Mouse (Mus musculus) adrenal gland, adult 8-10 months (tissue): ENCODE data around the gene Naa40. TPM values are rescaled to one million over a fixed set of nuclear protein-coding genes. Genes with fewer than 3 reads are reported as not detected.

Experiments used
- DNase-seq: peaks from one replicate; pipeline ENCODE4 v3.0.0; 2022
- total RNA-seq, 4 experiments: library from RNA; stranded (reverse); gene quantifications; 2 replicates each; pipeline ENCODE4 v1.2.4; 2022

Naa40 gene
- total RNA-seq, 4 experiments from 2014 or later: 20.9 to 27.4 (median 24.4) TPM

GRCm38 (mm10) chr19:7265478-7266191 lies 24.7 kb upstream of the Naa40 start:
- DNase-seq: no peak

GRCm38 (mm10) chr19:7264766-7265331 lies 23.9 kb upstream of the Naa40 start:
- no peak for DNase-seq

GRCm38 (mm10) chr19:7264088-7264765 lies 23.2 kb upstream of the Naa40 start:
- no peak for DNase-seq

GRCm38 (mm10) chr19:7262592-7262991 lies 21.6 kb upstream of the Naa40 start:
- DNase-seq: no peak

DNA sequence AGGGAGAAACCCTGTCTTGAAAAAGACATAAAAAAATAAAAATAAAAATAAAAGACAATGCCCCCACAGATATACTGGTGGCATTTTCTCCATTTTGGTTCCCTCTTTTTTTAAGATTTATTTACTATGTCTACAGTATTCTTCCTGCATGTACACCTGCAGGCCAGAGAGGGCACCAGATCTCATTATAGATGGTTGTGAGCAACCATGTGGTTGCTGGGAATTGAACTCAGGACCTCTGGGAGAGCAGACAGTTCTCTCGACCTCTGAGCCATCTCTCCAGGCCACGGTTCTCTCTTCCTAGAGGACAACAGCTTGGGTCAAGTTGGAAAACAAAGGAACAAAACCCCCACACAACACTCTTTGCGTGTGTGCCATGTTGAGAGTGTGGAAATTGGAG lies 21.0 kb upstream of the Naa40 start:
- DNase-seq: no peak

DNA sequence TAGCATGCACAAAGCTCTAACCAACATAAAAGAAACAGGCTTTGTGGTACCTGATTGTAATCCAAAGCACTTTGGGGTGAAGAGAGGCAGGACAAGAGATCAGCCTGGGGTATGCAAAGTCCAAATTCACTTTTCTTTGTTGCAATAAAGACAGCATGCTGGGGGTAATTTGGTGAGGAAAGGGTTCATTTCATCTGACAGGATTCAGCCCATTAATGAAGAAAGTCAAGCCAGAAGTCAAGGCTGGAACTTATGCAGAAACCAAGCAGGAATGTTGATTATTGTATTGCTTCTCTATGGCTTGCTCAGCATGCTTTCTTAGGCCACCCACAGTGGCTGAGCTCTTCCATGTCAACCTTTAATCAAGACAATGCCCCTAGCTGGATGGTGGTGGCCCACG lies 20.5 kb upstream of the Naa40 start:
- DNase-seq: no peak

DNA sequence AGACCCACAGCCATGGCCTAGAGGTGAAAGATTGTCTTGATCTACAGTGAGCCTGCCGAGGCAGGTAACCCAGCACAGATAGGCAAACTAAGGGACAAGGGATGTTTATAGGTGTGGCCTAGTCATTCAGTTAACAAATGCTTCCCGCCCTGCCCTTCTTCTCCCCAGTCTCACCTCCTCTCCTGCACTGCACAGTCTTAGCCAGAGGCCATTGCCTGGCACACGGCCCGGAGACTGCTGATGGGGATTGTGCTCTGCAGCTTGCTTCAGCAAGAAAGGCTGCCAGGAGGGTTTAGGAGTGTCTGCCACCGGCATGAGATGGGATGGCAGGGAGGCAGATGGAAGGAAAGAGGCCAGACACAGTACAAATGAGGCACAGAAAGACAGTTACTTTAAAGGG lies 16.9 kb upstream of the Naa40 start:
- no peak for DNase-seq

GRCm38 (mm10) chr19:7246021-7246420 lies 5.0 kb upstream of the Naa40 start:
- no peak for DNase-seq

DNA sequence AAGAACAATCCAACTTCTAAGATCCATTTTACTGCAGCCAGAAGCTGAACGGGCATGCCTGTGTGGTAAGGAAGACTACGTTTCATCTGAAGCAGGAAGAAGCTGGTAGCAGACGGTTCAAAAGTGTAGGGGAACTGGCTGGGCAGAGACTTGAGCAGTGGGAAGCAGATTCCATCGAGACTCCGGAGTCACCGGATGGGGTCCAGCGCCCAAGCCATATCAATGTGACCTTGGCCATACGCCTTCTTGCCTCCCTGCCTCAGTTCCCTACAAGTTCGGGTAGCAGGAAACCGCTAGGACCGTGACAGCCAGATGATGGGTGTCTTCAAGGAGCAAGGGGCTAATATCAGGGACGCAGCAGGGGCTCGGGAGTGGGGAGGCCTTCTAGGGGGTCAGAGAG lies 692 bp downstream of the Naa40 start:
- no peak for DNase-seq

DNA sequence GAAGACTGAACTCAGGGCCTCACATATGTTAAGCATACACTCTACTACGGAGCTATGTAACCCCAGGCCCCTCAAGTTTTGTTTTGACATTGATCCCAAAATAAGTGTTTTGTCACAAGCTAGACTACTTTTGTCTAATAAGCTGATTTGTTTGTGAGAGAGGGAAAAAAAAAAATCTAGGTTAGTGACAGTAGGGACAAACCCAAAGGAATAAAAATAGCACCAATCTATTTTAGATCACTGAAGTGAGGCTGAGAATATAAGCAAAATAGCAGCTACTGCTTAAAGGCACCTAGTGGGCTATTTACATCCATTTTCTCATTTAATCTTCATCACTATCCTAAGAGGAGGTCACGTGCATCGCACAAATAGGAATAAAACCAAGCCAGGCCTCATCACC lies 1.4 kb downstream of the Naa40 start:
- no peak for DNase-seq

- DNase-seq: no peak
These were observed 4.2 kb downstream of the Naa40 start for GRCm38 (mm10) chr19:7236742-7237141.

DNA sequence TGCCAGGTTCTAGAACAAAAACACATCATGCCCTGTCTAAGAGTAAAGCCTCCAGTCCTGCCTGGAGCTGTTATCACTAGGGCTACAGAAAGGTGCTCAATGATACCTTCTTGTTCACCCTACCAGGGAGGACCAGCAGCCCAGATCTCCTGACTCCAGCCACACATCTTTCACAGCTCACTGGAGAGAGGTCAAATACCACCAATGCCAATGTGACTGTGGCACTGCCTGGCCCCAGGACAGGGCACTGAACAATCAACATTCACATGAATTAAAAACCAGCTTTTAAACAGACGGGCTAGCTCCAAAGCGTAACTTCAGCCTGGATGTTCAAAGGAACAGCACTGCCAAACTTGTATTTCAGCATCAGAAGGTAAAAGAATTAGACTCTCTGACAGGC lies 5.0 kb downstream of the Naa40 start:
- no peak for DNase-seq

GRCm38 (mm10) chr19:7235461-7235860 lies 5.5 kb downstream of the Naa40 start:
- DNase-seq: no peak

DNA sequence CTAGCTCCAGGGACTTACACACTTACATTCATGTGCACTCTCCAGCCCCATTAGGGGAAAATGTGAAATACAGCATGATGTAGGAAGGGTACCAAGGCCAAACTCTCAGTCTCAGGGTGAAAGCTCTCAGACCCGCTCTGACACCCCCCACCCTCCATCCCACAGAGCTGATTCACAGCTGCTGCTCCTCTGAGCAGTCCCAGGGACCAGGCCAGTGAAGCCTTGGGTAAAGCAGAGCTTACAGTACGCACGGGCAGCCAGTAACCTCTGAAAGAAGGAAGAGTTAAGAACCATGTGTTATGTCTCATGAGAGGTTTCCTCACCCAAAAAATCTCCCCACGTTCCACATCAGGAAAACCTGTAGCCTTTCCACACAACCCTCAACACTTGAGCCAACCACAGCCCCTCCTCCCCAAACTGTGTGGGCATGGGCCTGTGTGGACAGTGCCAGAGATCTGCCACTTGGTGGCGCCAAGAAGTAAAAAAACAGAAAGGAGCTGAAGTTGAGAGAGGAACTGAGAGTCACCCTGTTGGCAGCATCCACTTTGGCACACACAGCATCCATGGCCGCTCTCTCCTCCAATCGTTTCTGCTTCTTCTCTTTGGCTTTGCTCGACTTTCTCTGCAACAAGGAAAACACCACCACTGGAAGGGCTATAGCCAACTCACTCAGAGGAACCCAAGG lies 6.3 kb downstream of the Naa40 start:
- DNase-seq: peak; percentile 80

DNA sequence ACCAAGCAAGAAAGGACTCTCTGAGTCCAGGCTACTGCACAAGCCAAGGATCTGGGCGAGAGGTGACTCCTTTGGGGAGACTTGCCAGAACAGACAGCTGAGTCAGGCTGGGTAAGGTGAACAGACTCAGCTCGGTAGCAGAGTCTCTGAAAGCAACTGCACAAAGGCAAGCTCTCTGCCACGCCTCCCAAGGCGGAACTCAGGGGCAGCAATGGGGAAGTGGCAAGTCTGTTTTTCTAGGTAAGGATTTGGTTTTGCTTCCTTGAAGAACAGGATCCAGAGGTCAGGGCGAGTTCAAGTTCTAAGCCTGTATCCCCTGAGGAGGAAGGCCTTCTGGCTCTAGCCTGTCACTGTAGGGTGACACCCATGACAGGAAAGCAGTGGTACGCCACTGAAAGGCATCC lies 14.5 kb downstream of the Naa40 start:
- DNase-seq: no peak

- DNase-seq: no peak
These were observed 15.8 kb downstream of the Naa40 start for GRCm38 (mm10) chr19:7225096-7225690.

DNA sequence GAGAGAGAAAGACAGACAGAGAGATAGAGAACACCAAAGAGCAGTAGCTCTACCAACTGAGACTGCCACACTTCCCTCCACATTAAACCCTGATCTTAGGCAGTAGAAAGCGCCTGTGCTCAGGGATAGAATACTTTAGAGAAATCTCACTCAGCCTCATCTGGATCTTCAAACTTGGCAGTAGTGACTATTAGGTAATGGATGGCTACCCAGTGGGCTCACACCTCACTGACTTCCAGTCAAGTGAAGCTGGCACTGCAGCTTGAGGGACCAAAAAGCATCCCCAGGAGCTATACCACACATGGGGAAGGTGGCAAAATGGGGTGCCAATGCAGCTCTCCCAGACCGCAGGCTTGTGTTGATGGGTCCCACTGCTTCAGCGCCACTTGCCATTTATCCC lies 16.7 kb downstream of the Naa40 start:
- DNase-seq: no peak

- DNase-seq: no peak
These were observed 17.5 kb downstream of the Naa40 start for GRCm38 (mm10) chr19:7223488-7223887.

GRCm38 (mm10) chr19:7222196-7222595 lies 18.8 kb downstream of the Naa40 start:
- no peak for DNase-seq

GRCm38 (mm10) chr19:7218753-7219152 lies 22.2 kb downstream of the Naa40 start:
- DNase-seq: no peak

DNA sequence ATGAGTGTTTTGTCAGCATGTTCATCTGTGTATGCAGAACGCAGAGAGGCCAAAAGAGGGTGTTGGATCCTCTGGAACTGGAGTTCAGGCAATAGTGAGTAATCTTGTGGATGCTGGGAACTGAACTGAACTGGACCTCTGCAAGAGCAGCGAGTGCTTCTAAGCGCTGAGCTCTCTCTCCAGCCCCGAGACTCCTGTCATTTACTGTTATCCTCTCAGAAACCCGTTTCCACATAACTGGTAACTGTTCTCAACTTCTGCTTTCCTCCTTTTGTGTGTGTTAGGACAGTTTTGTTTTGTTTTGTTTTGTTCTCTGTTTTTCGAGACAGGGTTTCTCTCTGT lies 23.1 kb downstream of the Naa40 start:
- no peak for DNase-seq

DNA sequence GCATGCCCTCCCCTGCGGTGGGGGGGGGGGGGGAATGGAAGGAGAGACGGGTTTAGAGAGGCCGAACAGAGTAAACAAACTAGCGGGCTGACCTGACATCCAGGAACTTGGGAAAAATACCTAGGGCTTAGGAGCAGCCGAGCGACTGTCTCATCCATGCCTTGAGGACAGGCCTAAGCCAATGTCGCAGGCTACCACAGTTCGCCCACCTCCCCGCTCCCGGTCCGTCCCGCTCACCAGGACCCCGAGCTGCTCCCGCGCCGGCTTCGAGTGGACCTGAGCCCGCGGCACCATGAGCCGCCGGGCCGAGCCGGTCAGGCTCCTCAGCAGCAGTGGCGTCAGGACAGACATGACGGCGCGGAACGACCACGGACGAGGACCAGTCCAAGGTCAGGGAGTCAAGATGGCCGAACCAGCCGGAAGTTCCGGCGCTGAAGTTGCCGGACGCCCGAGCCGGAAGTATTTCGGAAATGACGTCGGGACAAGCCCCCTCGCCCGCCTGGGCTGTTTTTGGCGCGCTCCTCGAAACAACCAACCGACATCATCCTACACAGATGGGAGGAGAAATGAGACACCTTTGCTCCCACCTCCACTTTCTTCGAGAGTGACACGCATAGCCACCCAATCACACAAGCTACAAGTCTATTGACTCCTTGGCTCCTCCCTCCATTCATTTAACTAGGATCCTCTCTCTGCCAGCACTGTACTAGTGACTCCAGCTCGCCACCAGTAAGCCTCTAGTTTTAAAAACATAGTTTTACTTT lies 23.6 kb downstream of the Naa40 start, which contains the start of gene Cox8a:
Gene Cox8a (minus strand): TSS at position 455 of the 764 bp plus-strand sequence.
- DNase-seq: peak; percentile 98
